Mouse (Mus musculus) thymus, postnatal 0 days (tissue): ENCODE measurements around the gene 1110032A03Rik. TPM values are rescaled to one million over a fixed set of nuclear protein-coding genes. Genes with fewer than 3 reads are reported as not detected.

Source experiments
- DNase-seq: peaks from one replicate; pipeline ENCODE4 v3.0.0-alpha.2; 2015; ENCODE audit warnings: low spot score
- polyA plus RNA-seq: library from polyadenylated mRNA; unstranded; fragments of >200 nt; fragmentation: Nextera tagmentation; extraction: Ambion mirVana; gene quantifications from 2 replicates; pipeline ENCODE4 v1.2.1, GENCODE M21; 2015

1110032A03Rik gene
- polyA plus RNA-seq, 1 experiment from 2014 or later, result 39.6 TPM

DNA sequence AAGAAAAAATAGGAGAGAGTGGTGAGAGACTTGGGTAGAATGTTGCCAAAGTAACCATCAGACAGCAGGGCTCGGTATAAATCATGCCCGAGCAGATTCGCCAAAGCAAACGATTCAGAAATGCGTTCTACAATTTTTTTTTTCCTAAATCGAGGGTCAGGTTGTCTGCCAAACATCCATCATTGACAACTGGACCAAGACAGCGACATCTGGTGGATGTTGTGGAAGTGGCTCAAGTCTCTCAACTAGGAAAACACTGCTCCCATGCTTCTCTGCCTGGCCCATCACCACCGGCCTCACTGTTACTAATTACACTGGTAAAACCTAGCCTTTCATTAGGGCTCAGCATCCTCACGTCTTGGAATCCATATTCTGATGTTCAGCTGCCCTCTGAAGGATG is 40.3 kb downstream of the 1110032A03Rik start:
- DNase-seq, result no peak

DNA sequence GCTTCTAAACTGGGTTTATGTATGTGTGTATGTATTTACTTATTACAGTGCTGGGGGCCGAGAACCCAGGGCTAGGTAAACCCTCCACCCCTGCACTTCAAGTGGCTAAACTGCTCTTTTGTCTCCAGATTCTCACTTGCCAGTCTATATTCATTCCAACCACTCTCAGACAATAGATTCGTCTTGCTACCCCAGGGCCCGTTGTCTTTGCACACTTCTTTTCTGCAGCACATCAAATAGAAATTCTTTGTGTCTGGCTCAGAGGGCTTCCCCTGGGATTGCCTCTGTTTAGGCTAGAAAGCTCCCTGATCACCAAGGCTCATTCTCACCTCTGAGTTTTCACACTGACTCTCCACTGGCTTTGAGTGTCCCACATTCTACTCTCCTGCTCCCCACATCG is 42.8 kb downstream of the 1110032A03Rik start:
- DNase-seq, result no peak

DNA sequence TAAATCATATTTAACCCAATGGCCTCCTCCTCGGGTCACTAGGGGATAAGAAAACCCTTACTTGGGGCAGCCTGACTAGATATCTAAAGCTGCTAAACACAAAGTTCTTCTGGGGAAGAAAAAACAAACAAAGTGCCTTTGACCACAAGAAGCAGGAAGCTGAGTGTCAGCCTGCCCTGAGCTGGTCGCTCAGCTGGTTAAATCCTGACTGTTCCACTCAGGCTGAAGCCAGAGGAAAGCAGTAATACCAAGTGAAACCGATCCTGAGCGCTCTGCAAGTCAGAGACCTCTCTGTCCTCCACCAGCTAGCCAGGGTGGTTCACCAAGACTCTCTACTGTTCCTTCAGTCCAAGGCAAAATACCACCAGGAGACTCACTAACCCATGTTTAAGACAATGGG is 45.7 kb downstream of the 1110032A03Rik start:
- no peak for DNase-seq

DNA sequence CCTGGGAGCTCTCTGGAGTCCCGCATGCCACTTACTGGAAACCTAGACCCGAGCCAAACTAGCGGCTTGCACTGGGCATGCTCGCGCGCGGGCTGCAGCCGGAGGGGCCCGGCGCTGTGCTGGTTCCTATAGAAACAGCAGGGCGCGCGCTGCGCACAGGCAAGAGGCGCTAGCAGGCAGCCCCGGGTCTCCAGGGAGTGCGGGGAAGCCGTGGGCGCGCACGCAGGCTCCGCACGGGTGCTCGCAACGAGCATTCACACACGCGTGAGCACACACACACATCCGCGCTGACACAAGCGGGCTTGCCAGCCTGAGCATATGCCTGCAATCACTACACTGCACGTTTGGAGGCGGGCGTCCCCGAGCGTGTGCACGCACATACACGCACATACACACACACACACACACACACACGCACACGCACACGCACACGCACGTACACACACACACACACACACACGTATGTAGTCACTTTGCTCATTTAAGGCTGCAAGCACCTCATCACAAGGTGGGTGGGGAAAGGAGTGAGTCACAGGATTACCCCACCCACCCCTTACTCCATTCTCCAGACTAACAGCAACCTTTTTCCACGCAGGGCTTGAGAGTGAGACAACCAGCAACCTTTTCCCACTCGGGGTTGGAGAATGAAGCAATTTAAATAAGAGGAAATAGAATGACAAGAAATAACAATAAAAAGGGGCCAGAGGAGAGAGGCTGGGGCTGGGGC is 47.2 kb downstream of the 1110032A03Rik start:
- peak; percentile 56 for DNase-seq

DNA sequence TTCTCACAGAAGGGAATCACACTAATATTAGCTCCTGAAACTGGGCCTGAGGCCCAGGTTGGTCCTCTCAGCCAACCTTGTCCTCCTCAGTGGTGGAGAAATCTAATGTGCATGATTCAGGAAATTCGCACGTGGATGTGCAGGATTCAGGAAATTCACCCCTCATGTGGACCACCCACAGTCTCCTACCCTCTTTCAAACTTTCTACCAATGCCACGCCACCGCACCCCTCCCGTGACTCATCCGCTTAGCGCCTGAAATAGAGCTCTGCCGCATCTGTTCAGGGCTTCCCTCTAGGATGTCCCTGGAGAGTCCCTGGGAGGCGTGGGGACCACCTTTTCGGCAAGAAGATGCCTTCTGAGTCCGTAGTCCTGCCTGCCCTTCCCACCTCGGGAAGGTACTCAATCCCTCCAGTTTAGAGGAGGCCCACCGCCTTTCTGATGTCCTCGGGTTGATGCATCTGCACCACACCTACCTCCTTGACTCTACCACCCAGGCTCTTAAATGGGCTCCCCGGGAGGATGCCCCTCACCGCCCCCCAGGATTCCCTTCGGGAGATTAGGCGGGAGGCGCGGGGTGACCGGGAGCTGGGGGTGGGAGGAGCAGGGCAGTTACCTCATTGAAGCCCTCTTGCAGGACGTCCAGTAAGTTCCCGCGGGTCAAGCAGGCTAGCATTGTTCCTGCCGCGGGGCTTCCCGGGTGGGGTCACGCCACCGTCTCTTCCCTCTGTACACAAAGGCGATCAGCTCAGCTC is 48.0 kb downstream of the 1110032A03Rik start:
- DNase-seq, result no peak

DNA sequence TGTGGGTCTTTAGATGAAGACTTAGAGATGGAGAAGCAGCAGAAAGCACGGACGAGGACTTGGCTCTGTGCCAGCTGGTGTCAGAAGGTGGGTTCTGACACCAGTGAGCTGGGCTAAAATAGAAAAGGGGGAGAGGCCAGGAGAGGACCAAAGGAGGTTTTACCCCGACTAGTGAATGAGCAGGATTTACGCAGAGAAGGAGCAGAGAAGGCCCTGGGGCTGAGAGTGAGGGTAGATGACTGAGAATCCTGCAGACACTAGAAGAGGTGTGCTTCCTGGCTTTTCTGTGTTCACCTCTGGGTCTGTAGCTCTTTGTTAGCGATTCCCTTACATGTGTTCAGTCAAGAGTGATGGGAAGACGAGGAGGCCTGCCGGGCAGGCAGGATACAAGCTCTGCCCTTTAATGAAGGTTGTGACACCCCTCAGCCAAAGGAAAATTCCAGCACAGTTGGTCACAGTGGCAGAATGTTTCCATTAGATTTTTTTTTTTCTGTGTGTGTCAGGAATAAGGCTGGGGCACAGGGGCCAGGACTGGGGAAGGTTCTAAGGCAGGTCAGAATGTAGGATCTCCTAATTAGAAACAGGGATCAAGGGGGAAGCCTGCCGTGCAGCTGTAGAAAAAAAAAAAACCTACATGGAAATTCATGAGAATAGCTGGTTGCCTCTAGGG is 49.3 kb downstream of the 1110032A03Rik start:
- DNase-seq, result no peak

DNA sequence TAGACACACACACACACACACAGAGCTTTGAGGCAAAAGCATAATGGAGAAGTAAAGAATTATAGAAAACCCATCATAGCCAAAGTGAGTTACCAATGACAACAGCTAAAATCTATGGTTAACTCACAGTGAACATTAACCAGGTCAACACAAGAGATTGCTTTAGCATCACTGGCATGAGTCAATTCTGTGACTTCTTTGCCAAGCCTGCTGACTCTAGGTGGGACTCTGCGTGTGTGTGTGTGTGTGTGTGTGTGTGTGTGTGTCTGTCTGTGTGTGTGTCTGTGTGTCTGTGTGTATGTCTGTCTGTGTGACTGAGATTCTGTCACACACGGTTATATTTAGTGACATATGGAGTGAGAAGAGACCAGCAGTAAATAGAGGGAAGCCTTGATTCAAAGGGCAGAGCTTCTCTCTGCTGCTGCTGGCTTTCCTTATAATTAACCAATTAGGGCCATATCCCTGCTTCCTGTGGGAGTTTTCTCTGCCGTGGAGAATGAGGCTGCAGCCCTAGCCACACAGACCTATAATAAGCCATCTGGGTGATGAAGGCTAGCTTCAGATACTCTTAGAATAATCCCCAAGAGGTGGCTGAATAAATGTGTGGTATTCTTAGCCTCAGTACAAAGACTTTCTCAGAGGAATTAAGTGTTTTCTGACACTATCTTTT is 50.5 kb downstream of the 1110032A03Rik start:
- DNase-seq, result no peak

DNA sequence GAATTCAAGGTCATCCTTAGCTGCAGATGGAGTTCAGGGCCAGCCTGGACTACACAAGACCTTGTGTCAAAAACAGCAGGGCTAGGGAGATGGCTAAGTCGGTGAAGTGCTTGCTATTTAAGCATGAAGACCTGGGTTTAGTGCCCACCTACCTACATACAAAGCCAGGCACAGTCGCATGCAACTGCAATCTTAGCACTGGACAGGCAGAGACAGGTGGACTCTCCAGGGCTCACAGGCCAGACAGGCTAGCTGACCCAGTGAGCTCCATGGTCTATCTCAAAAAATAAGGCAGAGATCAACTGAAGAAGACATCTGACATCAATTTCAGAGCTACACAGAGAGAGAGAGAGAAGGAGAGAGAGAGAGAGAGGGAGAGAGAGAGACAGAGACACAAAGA is 51.2 kb downstream of the 1110032A03Rik start:
- DNase-seq, result no peak

DNA sequence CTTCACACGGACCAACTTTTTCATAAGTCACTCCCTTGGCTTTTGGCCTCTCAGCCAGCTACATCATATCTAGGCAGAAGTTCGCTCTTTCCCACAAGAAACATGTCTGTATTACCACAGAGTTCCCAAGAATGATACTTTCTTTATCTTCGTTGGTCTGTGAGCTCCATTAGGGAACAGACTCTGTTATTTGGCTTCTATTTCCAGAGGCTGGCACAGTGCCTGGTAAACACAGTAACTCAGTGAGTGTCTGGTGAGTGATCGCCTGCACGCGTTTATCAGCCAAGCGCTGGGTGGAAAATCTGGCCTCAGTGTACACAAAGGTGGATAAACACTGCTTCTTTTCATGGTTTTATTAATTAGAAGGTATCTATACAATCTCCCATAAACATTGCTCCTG is 51.9 kb downstream of the 1110032A03Rik start:
- no peak for DNase-seq

DNA sequence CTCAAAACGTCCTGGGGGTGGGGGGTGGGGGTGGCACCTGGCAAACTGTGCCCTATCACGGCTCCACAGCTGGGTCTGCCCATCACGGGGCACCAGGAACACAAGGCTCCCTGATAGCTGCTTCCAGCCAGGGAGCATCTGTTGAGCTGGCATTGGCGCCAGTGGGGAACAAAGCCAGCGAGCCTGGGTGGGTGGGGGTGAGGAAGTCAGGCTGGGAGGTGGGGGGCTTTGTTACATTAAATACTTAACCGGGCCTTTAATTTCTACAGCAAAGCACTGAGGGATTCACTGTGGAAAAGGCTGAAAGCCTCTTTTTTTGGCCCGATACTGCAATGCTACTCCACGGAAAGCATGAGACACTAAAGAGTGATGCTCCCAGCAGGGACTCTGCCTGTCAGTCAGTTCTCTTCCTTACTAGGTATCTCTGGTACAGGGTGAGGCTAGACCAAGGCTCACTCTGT is 52.8 kb downstream of the 1110032A03Rik start:
- no peak for DNase-seq

DNA sequence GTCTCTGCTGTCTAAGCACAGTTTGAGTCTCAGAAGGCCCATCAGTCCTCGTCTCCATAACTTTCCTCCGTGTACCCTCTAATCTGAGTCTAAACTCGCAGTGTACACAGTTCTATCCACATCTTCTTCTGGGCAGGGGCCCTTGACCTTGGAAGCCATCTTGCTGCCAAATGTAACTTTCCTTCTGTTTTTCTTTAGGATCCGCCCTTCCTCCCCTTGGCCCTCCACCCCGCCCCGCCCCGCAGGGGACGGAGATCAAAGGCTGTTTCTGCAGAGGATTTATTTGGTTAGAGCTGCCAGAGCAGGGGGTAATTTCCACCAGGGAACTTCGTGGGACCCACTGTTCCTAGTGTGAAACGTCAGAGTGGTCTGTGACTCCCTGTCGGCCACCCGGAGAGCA is 54.3 kb downstream of the 1110032A03Rik start:
- no peak for DNase-seq

DNA sequence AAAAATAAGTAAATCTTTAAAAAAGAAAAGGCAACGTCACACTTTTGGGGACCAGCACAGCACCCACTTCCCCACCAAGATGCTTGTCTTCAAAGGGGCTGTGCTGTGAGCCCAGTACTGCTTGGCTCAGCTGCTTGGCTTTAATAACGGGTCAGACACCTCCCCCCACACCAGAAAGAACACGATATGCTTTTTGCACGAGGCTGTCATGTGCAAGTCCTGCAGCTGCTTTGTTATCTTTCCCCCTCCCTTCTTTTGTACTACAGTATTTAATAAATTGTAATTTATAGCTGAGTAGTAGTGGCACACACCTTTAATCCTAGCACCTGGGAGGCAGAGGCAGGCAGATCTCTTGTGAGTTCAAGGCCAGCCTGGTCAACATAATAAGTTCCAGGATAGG is 56.4 kb downstream of the 1110032A03Rik start:
- DNase-seq, result no peak

DNA sequence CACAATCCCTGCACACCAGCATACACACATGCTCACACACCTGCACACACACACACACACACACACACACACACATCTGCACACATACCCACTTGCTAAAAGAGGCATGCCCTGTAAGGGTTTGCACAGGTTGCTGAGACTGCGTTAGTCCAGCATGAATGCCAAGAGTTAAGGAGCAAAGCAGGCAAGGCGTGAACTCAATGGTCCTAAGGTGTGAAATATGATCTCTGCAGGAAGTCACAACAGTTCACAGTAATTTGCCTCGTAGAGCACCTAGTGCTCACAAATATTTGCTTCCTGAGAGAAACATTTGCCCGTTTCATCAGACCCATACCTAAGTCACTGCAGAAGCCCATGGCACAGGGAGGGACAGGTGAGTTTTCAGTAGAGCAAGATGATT is 61.1 kb downstream of the 1110032A03Rik start:
- DNase-seq, result no peak

Other genes starting within 250 kb of the 1110032A03Rik start
- gene Pts, start 246.8 kb downstream of the 1110032A03Rik start, polyA plus RNA-seq, result 141 and 158 TPM in 2 replicates
- 25.7 and 28.5 TPM in 2 replicates for gene Il18, start 220.7 kb downstream of the 1110032A03Rik start, polyA plus RNA-seq
- gene Bco2, start 220.3 kb downstream of the 1110032A03Rik start, polyA plus RNA-seq, result 0.39 and 0.45 TPM in 2 replicates
- not detected in 2 replicates for gene Tex12, start 214.2 kb downstream of the 1110032A03Rik start, polyA plus RNA-seq
- 303 and 309 TPM in 2 replicates for gene Sdhd, start 171.7 kb downstream of the 1110032A03Rik start, polyA plus RNA-seq
- gene Timm8b, start 171.6 kb downstream of the 1110032A03Rik start, polyA plus RNA-seq, result 282 and 312 TPM in 2 replicates
- gene Pih1d2, start 158.2 kb downstream of the 1110032A03Rik start, polyA plus RNA-seq, result 2.5 and 3.2 TPM in 2 replicates
- gene Nkapd1, start 158.1 kb downstream of the 1110032A03Rik start, polyA plus RNA-seq, result 26.4 and 30.9 TPM in 2 replicates
- gene Dlat, start 115.7 kb downstream of the 1110032A03Rik start, polyA plus RNA-seq, result 37.4 and 42.7 TPM in 2 replicates
- 0.91 and 1.0 TPM in 2 replicates for gene Dixdc1, start 36.0 kb downstream of the 1110032A03Rik start, polyA plus RNA-seq
- 6.2 and 6.3 TPM in 2 replicates for gene 2310030G06Rik, start 29.0 kb downstream of the 1110032A03Rik start, polyA plus RNA-seq
- 17.2 and 17.5 TPM in 2 replicates for gene Cryab, start 24.2 kb downstream of the 1110032A03Rik start, polyA plus RNA-seq
- 2.0 and 2.7 TPM in 2 replicates for gene Hspb2, start 23.2 kb downstream of the 1110032A03Rik start, polyA plus RNA-seq
- gene Fdxacb1, start 7.3 kb downstream of the 1110032A03Rik start, polyA plus RNA-seq, result 8.4 and 9.1 TPM in 2 replicates
- gene Alg9, start 501 bp downstream of the 1110032A03Rik start, polyA plus RNA-seq, result 17.2 and 19.1 TPM in 2 replicates
- 47.0 and 48.7 TPM in 2 replicates for gene Ppp2r1b, start 69.8 kb upstream of the 1110032A03Rik start, polyA plus RNA-seq
- 12.1 and 12.4 TPM in 2 replicates for gene Sik2, start 233.6 kb upstream of the 1110032A03Rik start, polyA plus RNA-seq